Mouse (Mus musculus) midbrain, embryonic 16.5 days (tissue): ENCODE results near the gene Clmn. TPM values are rescaled to one million over a fixed set of nuclear protein-coding genes. Genes with fewer than 3 reads are reported as not detected.

Experiments
- ATAC-seq: fragments of 200-750 bp; cut with Nextera tagmentation; 2 replicates; pipeline ENCODE4 v1.8.0; 2017; ENCODE audit warnings: moderate TSS enrichment
- H3K27ac ChIP-seq: fragments of 300-500 bp; sonication (generic); 2 replicates; pipeline ENCODE4 v1.5.1; 2014; ENCODE audit warnings: mild to moderate bottlenecking, low read length, mixed read lengths
- H3K27me3 ChIP-seq: fragments of 300-500 bp; sonication (generic); 2 replicates; pipeline ENCODE4 v1.6.1; 2014; ENCODE audit warnings: low read depth, low read length, mixed read lengths; ENCODE audit not compliant: control insufficient read depth, insufficient read depth
- H3K36me3 ChIP-seq: fragments of 300-500 bp; sonication (generic); 2 replicates; pipeline ENCODE4 v1.6.1; 2014; ENCODE audit warnings: mild to moderate bottlenecking, low read length, moderate library complexity, mixed read lengths; ENCODE audit not compliant: control insufficient read depth, insufficient read depth
- H3K4me1 ChIP-seq: fragments of 300-500 bp; sonication (generic); 2 replicates; pipeline ENCODE4 v1.6.1; 2014; ENCODE audit warnings: mild to moderate bottlenecking, low read length, mixed read lengths; ENCODE audit not compliant: control insufficient read depth, insufficient read depth
- H3K4me2 ChIP-seq: fragments of 300-500 bp; sonication (generic); 2 replicates; pipeline ENCODE4 v1.6.1; 2014; ENCODE audit warnings: mild to moderate bottlenecking, low read length, mixed read lengths
- H3K4me3 ChIP-seq: fragments of 300-500 bp; sonication (generic); 2 replicates; pipeline ENCODE4 v1.5.1; 2014; ENCODE audit warnings: low read depth, mild to moderate bottlenecking, low read length, moderate library complexity, mixed read lengths
- H3K9ac ChIP-seq: fragments of 300-500 bp; sonication (generic); 2 replicates; pipeline ENCODE4 v1.6.1; 2014; ENCODE audit warnings: low read depth, low read length, mixed read lengths
- H3K9me3 ChIP-seq: fragments of 300-500 bp; sonication (generic); replicated peaks from 2 replicates; pipeline ENCODE4 v1.6.1; 2014; ENCODE audit warnings: mild to moderate bottlenecking, low read length, mixed read lengths; ENCODE audit not compliant: control insufficient read depth, poor library complexity, severe bottlenecking
- WGBS: fragments of 180-500 bp; shearing (Covaris S2); extraction: QIAGEN DNeasy Blood & Tissue Kit; methylation state at CpG from one replicate; pipeline ENCODE4 v1.1.7; 2014; 5-methylcytosine and 5-hydroxymethylcytosine counted together
- polyA plus RNA-seq: library from polyadenylated mRNA; unstranded; fragments of >200 nt; fragmentation: Nextera tagmentation; extraction: Ambion mirVana; gene quantifications from 2 replicates; pipeline ENCODE4 v1.2.1, GENCODE M21; 2015

The Clmn gene
- polyA plus RNA-seq, 1 experiment from 2014 or later, result 0.97 TPM

GRCm38 (mm10) chr12:104841256-104841655, 23.6 kb downstream of the Clmn start:
- Histone ChIP-seq H3K36me3 (no peaks in the 10 kb centered on the region), H3K9me3 (no peaks in the 10 kb centered on the region), H3K4me1 (no peaks in the 10 kb centered on the region), H3K9ac (no peak overlapping the region), H3K4me3 (no peak overlapping the region), H3K27me3 (no peaks in the 10 kb centered on the region), H3K27ac (no peak overlapping the region), H3K4me2 (no peak overlapping the region)
- 71% methylated on average over 3 of the region's 3 CpGs for WGBS
- ATAC-seq, result no peak

- Histone ChIP-seq H3K27me3 (no peaks in the 10 kb centered on the region), H3K9ac (no peak overlapping the region), H3K36me3 (no peaks in the 10 kb centered on the region), H3K27ac (no peak overlapping the region), H3K4me1 (peaks cover 8% of the 10 kb centered on the region), H3K4me2 (no peak overlapping the region), H3K4me3 (no peak overlapping the region), H3K9me3 (no peaks in the 10 kb centered on the region)
- ATAC-seq, result no peak
- WGBS, result 62% methylated on average over 4 of the region's 4 CpGs
Observed at GRCm38 (mm10) chr12:104838987-104839386, 25.9 kb downstream of the Clmn start.

- peaks cover 8% of the 10 kb centered on the region for H3K4me1 ChIP-seq
- no peak overlapping the region for H3K4me3 ChIP-seq
- H3K9ac ChIP-seq, result no peak overlapping the region
- no peak overlapping the region for H3K4me2 ChIP-seq
- no peak for ATAC-seq
- no peak overlapping the region for H3K27ac ChIP-seq
- H3K36me3 ChIP-seq, result no peaks in the 10 kb centered on the region
- H3K27me3 ChIP-seq, result no peaks in the 10 kb centered on the region
- no peaks in the 10 kb centered on the region for H3K9me3 ChIP-seq
Observed at GRCm38 (mm10) chr12:104838462-104838861, 26.4 kb downstream of the Clmn start.

- 72% methylated on average over 13 of the region's 13 CpGs for WGBS
- H3K4me3 ChIP-seq, result no peak overlapping the region
- ATAC-seq, result no peak
Observed at GRCm38 (mm10) chr12:104837957-104838401, 26.9 kb downstream of the Clmn start.

GRCm38 (mm10) chr12:104837111-104837837, 27.6 kb downstream of the Clmn start:
- Histone ChIP-seq H3K4me2 (no peak overlapping the region), H3K9me3 (no peaks in the 10 kb centered on the region), H3K27me3 (no peaks in the 10 kb centered on the region), H3K27ac (no peak overlapping the region), H3K36me3 (no peaks in the 10 kb centered on the region), H3K9ac (no peak overlapping the region), H3K4me1 (peaks cover 8% of the 10 kb centered on the region), H3K4me3 (no peak overlapping the region)
- 81% methylated on average over 2 of the region's 2 CpGs for WGBS
- ATAC-seq, result no peak

More at GRCm38 (mm10) chr12:104837957-104838401, 26.9 kb downstream of the Clmn start:
- H3K9me3 ChIP-seq, result no peaks in the 10 kb centered on the region
- no peak overlapping the region for H3K4me2 ChIP-seq
- no peaks in the 10 kb centered on the region for H3K36me3 ChIP-seq
- H3K27me3 ChIP-seq, result no peaks in the 10 kb centered on the region
- H3K4me1 ChIP-seq, result peaks cover 8% of the 10 kb centered on the region
- no peak overlapping the region for H3K9ac ChIP-seq
- no peak overlapping the region for H3K27ac ChIP-seq

DNA sequence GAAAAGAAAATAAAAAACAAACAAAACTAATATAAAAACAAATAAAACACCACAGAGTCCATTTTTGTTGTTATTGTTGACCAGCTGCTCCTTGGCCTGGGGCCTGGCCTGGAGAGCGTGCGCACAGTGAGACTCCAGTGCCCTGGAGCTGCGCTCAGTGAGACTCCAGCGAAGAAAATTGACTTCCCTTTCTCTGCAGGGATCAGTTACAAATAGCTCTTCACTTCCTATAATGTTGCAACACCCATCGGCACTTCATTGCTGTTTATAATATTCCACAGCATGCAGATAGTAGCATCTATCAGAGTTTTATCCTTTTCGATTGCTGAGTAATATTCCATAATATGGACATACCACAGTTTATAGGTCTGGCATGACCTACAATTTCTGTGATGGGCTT, 28.6 kb downstream of the Clmn start:
- H3K4me3 ChIP-seq, result no peak overlapping the region
- 92% methylated on average over 6 of the region's 6 CpGs for WGBS
- no peaks in the 10 kb centered on the region for H3K36me3 ChIP-seq
- H3K4me1 ChIP-seq, result peaks cover 8% of the 10 kb centered on the region
- ATAC-seq, result no peak
- H3K27ac ChIP-seq, result no peak overlapping the region
- H3K4me2 ChIP-seq, result no peak overlapping the region
- no peak overlapping the region for H3K9ac ChIP-seq
- no peaks in the 10 kb centered on the region for H3K9me3 ChIP-seq
- no peaks in the 10 kb centered on the region for H3K27me3 ChIP-seq

GRCm38 (mm10) chr12:104835369-104836094, 29.3 kb downstream of the Clmn start:
- H3K4me1 ChIP-seq, result peaks cover 8% of the 10 kb centered on the region
- H3K27me3 ChIP-seq, result no peaks in the 10 kb centered on the region
- ATAC-seq, result peak; percentile 60; the same call in 1 of the 2 replicates
- no peaks in the 10 kb centered on the region for H3K9me3 ChIP-seq
- H3K36me3 ChIP-seq, result no peaks in the 10 kb centered on the region
- H3K4me3 ChIP-seq, result no peak overlapping the region
- 51% methylated on average over 19 of the region's 19 CpGs for WGBS
- H3K9ac ChIP-seq, result 0 out of 2 replicates have a peak overlapping the region, but pooled peaks have one; percentile 31
- no peak overlapping the region for H3K4me2 ChIP-seq
- peak overlapping the region; percentile 17; the same call in 1 of the 2 replicates for H3K27ac ChIP-seq

DNA sequence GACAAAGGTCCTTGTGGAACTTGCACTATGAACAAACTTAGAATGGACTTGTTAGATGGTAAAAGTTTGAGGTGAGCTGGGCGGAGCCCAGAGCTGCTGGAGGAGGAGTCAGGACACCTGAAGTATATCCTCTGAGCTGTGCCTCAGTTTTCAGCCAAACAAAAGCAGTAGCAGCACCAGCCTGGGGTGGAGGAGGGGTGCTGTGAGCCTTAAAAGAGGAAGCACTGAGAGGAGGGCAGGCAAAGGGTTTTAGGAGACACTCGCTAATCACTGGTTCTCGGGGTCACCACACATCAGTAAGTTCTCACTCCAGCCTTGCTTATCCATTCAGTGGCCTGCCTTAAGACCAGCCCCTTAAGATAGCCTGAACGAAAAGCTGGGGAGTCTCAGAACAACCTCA, 30.1 kb downstream of the Clmn start:
- no peak overlapping the region for H3K4me2 ChIP-seq
- no peak for ATAC-seq
- 35% methylated on average over 4 of the region's 4 CpGs for WGBS

More for the DNA sequence above, 30.1 kb downstream of the Clmn start:
- H3K27me3 ChIP-seq, result no peaks in the 10 kb centered on the region
- H3K4me3 ChIP-seq, result no peak overlapping the region
- H3K4me1 ChIP-seq, result peaks cover 8% of the 10 kb centered on the region
- no peak overlapping the region for H3K27ac ChIP-seq
- H3K9ac ChIP-seq, result no peak overlapping the region
- H3K36me3 ChIP-seq, result no peaks in the 10 kb centered on the region
- H3K9me3 ChIP-seq, result no peaks in the 10 kb centered on the region
